Mouse (Mus musculus) brain, embryonic 14.5 days (tissue): ENCODE measurements at regions not wholly inside any gene's neighbourhood (a gene's known extent, or its start where the extent isn't known, plus 50 kb on each side); places are given as distances from the start of the nearest gene placed in this dataset.

ENCODE experiments used
- CTCF ChIP-seq: fragments of 200-500 bp; IDR thresholded peaks from 2 replicates; pipeline ENCODE4 v1.5.1; 2012; ENCODE audit warnings: inconsistent platforms, mild to moderate bottlenecking, moderate library complexity, borderline replicate concordance; ENCODE audit not compliant: insufficient read depth, insufficient read length; ENCODE audit errors: extremely low read depth
- POLR2A ChIP-seq: fragments of 200-500 bp; IDR thresholded peaks from 2 replicates; pipeline ENCODE4 v1.6.1; 2012; ENCODE audit warnings: mild to moderate bottlenecking, inconsistent platforms, borderline replicate concordance; ENCODE audit not compliant: poor library complexity, insufficient read depth, insufficient read length, severe bottlenecking; ENCODE audit errors: extremely low read depth

- TF ChIP-seq CTCF, result no peak
- no peak for TF ChIP-seq POLR2A
Measured at GRCm38 (mm10) chr15:22019977-22020376, 528.8 kb upstream of the Cdh18 start.
